Comparison of ENCODE assay signal across 20 mouse cellular contexts in the genomic region with DNA sequence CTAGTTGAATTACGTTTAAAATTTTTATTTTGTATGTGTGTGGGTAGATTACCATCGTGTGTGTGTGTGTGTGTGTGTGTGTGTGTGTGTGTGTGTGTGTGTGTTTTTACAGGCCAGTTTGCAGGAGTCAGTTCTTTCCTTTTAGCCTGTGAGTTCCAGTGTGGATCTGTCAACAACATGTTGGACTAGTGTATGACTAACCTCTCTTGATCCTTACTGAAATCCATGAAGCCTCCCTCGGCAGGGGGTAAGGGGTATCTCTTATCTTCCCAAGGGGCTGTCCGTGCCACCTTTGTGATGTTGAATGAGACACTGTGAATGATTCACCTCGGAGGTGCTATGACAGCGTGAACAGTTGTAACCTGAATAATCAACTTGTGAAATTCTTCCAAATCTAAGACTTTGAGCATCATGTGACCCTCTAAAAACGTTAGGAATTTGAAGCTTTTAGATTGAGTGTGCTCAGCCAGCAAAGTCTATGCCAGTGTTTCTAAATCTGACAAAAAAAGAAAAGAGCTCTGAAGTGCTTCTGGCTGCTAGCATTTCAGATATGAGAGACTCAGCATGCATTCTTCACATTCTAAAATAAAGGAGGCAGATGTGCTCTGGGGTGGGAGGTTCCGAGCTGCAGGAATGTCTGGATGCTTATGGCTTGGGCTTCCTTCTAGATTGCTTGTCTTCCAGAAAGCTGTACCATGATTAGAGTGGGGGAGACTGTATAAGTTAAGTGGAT. TPM values are rescaled to one million over a fixed set of nuclear protein-coding genes. Genes with fewer than 3 reads are reported as not detected.
A peak's percentile ranks its signal among the peaks of the same experiment; 100 is the strongest.
DNase-seq lines count a peak whose midpoint lies in the region; ATAC-seq and TF ChIP-seq lines count a peak whose summit lies in the region.
"Had no signal": no experiment of that assay in that cellular context is flagged by ENCODE, and none has a peak within 500 bp of the region (broad histone marks: within the 10 kb centered on the region; RNA-seq: fewer than 3 reads in every experiment).

No protein-coding gene starts in this region.

- ATAC-seq in heart, embryonic 14.5 days (ENCODE audit: insufficient number of reproducible peaks, insufficient read depth, low FRiP score, low read depth) = no peak
- peak; percentile 81 for ATAC-seq in lung, postnatal 0 days
- ATAC-seq in intestine, embryonic 15.5 days = peak; percentile 34; the same call in 1 of the 2 replicates
- no peak for ATAC-seq in hindbrain, embryonic 12.5 days (ENCODE audit: low FRiP score)
- ATAC-seq: CD4-positive, CD25-positive, alpha-beta regulatory T cell, adult 4 months had no signal

- no peak for TF ChIP-seq CTCF in lung, postnatal 0 days (IDR thresholded peaks at IDR 0.05)

- WGBS in heart, embryonic 14.5 days = 23% methylated on average over 8 of the region's 8 CpGs
- WGBS in lung, postnatal 0 days = 33% methylated on average over 8 of the region's 8 CpGs
- WGBS in intestine, embryonic 15.5 days = 46% methylated on average over 8 of the region's 8 CpGs
- WGBS in hindbrain, embryonic 12.5 days = 66% methylated on average over 8 of the region's 8 CpGs

- H3K36me3 ChIP-seq in heart, embryonic 14.5 days (ENCODE audit: control insufficient read depth, insufficient read depth, low read length) = no peaks in the 10 kb centered on the region
- H3K36me3 ChIP-seq in lung, postnatal 0 days (ENCODE audit: insufficient read depth, low read length) = no peaks in the 10 kb centered on the region
- no peaks in the 10 kb centered on the region for H3K36me3 ChIP-seq in intestine, embryonic 15.5 days
- H3K36me3 ChIP-seq in hindbrain, embryonic 12.5 days = no peaks in the 10 kb centered on the region
- H3K36me3 ChIP-seq: embryonic facial prominence, embryonic 12.5 days; forebrain, embryonic 12.5 days; liver, embryonic 13.5 days had no signal

- H3K4me2 ChIP-seq in heart, embryonic 14.5 days (ENCODE audit: low read length) = peak overlapping the region; percentile 31; the same call in 1 of the 2 replicates
- no peak overlapping the region for H3K4me2 ChIP-seq in lung, postnatal 0 days (replicated peaks; ENCODE audit: low read depth, low read length)
- H3K4me2 ChIP-seq in intestine, embryonic 15.5 days (replicated peaks) = no peak overlapping the region
- no peak overlapping the region for H3K4me2 ChIP-seq in hindbrain, embryonic 12.5 days (replicated peaks)
- H3K4me2 ChIP-seq: embryonic facial prominence, embryonic 12.5 days; forebrain, embryonic 12.5 days; hindbrain, embryonic 13.5 days; liver, embryonic 13.5 days had no signal

- TF ChIP-seq EP300 in lung, postnatal 0 days (IDR thresholded peaks at IDR 0.05) = peak; percentile 86

- no peak overlapping the region for H3K4me3 ChIP-seq in heart, embryonic 14.5 days (ENCODE audit: control insufficient read depth in 1 of 2, insufficient read depth in 1 of 2, low read depth in 1 of 2, low read length in 2 of 2)
- no peak overlapping the region for H3K4me3 ChIP-seq in lung, postnatal 0 days (ENCODE audit: low read depth, low read length)
- H3K4me3 ChIP-seq in intestine, embryonic 15.5 days (replicated peaks) = no peak overlapping the region
- H3K4me3 ChIP-seq in hindbrain, embryonic 12.5 days = no peak overlapping the region
- H3K4me3 ChIP-seq: embryonic facial prominence, embryonic 12.5 days; forebrain, embryonic 12.5 days; hindbrain, embryonic 13.5 days; liver, embryonic 13.5 days had no signal

- no peak for DNase-seq in heart, adult 8-10 months (ENCODE audit: low spot score)
- peak; percentile 67 for DNase-seq in lung, postnatal 0 days (ENCODE audit: low spot score)
- DNase-seq in lung, postnatal 14 days = no peak
- DNase-seq in R1 (ENCODE audit: low read depth, low spot score) = peak; percentile 78
- no peak for DNase-seq in retina, postnatal 1 day
- DNase-seq: kidney, adult 8-10 months; left cerebral cortex, postnatal 4 days; liver, embryonic 13.5 days; spleen, adult 18-20 months; thymus, postnatal 4 days had no signal

- H3K27me3 ChIP-seq in heart, embryonic 14.5 days (ENCODE audit: control insufficient read depth, insufficient read depth, low read length) = no peaks in the 10 kb centered on the region
- no peaks in the 10 kb centered on the region for H3K27me3 ChIP-seq in lung, postnatal 0 days (replicated peaks; ENCODE audit: insufficient read depth, low read length)
- no peaks in the 10 kb centered on the region for H3K27me3 ChIP-seq in intestine, embryonic 15.5 days (replicated peaks)
- H3K27me3 ChIP-seq in hindbrain, embryonic 12.5 days = no peaks in the 10 kb centered on the region
- H3K27me3 ChIP-seq: embryonic facial prominence, embryonic 12.5 days; forebrain, embryonic 12.5 days; hindbrain, embryonic 13.5 days; liver, embryonic 13.5 days; megakaryocyte, embryonic 14.5 days had no signal

- no peak overlapping the region for H3K9ac ChIP-seq in heart, embryonic 14.5 days (ENCODE audit: low read length)
- H3K9ac ChIP-seq in lung, postnatal 0 days (replicated peaks; ENCODE audit: low read depth) = no peak overlapping the region
- H3K9ac ChIP-seq in intestine, embryonic 15.5 days = no peak overlapping the region
- H3K9ac ChIP-seq in hindbrain, embryonic 12.5 days = no peak overlapping the region
- H3K9ac ChIP-seq: embryonic facial prominence, embryonic 12.5 days; forebrain, embryonic 12.5 days; hindbrain, embryonic 13.5 days; liver, embryonic 13.5 days had no signal

- peak overlapping the region; percentile 17 to 33; a peak in 1 of 4 replicates for H3K27ac ChIP-seq in heart, embryonic 14.5 days (replicated peaks in 1 of 2; ENCODE audit: control insufficient read depth in 1 of 2, insufficient read depth in 1 of 2, low read depth in 2 of 2, low read length in 2 of 2)
- H3K27ac ChIP-seq in lung, postnatal 0 days (ENCODE audit: low read length) = no peak overlapping the region
- H3K27ac ChIP-seq in intestine, embryonic 15.5 days = no peak overlapping the region
- H3K27ac ChIP-seq in hindbrain, embryonic 12.5 days = no peak overlapping the region
- H3K27ac ChIP-seq: embryonic facial prominence, embryonic 12.5 days; forebrain, embryonic 12.5 days; hindbrain, embryonic 13.5 days; liver, embryonic 13.5 days had no signal

- no peaks in the 10 kb centered on the region for H3K9me3 ChIP-seq in heart, embryonic 14.5 days (ENCODE audit: control insufficient read depth, low read length)
- H3K9me3 ChIP-seq in lung, postnatal 0 days (ENCODE audit: low read length) = no peaks in the 10 kb centered on the region
- H3K9me3 ChIP-seq in intestine, embryonic 15.5 days = no peaks in the 10 kb centered on the region
- no peaks in the 10 kb centered on the region for H3K9me3 ChIP-seq in hindbrain, embryonic 12.5 days (replicated peaks)
- H3K9me3 ChIP-seq: embryonic facial prominence, embryonic 12.5 days; forebrain, embryonic 12.5 days; hindbrain, embryonic 13.5 days; liver, embryonic 13.5 days; megakaryocyte, embryonic 14.5 days had no signal

- H3K4me1 ChIP-seq in heart, embryonic 14.5 days (ENCODE audit: control insufficient read depth in 2 of 2, insufficient read depth in 2 of 2, low read length in 2 of 2) = peaks cover 6 to 15% of the 10 kb centered on the region in 2 experiments
- no peaks in the 10 kb centered on the region; the same call in 1 of the 2 replicates for H3K4me1 ChIP-seq in lung, postnatal 0 days (ENCODE audit: insufficient read depth, low read depth, low read length)
- H3K4me1 ChIP-seq in intestine, embryonic 15.5 days (replicated peaks) = no peaks in the 10 kb centered on the region
- no peaks in the 10 kb centered on the region for H3K4me1 ChIP-seq in hindbrain, embryonic 12.5 days
- H3K4me1 ChIP-seq: embryonic facial prominence, embryonic 12.5 days; forebrain, embryonic 12.5 days; megakaryocyte, embryonic 14.5 days had no signal

RNA-seq across cellular contexts. Expression of gene Gm11985, which starts 58.9 kb away (rescaled TPM):
- not detected in 2 replicates for polyA plus RNA-seq in heart, embryonic 14.5 days (2014; fragmentation: Nextera tagmentation; extraction: Ambion mirVana)
- not detected for total RNA-seq in heart, adult 8-10 months (2022)
- not detected in 2 replicates for polyA plus RNA-seq in lung, postnatal 0 days (2015; fragmentation: Nextera tagmentation; extraction: Ambion mirVana)
- not detected in 2 replicates for polyA plus RNA-seq in intestine, embryonic 15.5 days (2015; fragmentation: Nextera tagmentation; extraction: Ambion mirVana)
- not detected in 2 replicates for polyA plus RNA-seq in hindbrain, embryonic 12.5 days (2016; fragmentation: Nextera tagmentation; extraction: Ambion mirVana)
- total RNA-seq: left cerebral cortex, postnatal 4 days had no signal
- polyA plus RNA-seq: CD4-positive, CD25-positive, alpha-beta regulatory T cell, adult 4 months; embryonic facial prominence, embryonic 12.5 days; forebrain, embryonic 12.5 days; gonadal fat pad, adult 2 months; hindbrain, embryonic 13.5 days; large intestine, adult 2 months; liver, embryonic 13.5 days had no signal

Comparison
In these comparisons a context has a peak if more than half of its experiments do, and no peak if none do; other contexts are left out.
1. DNase-seq: peak in lung, postnatal 0 days (single experiment) and R1 (single experiment); none in heart, adult 8-10 months (single experiment), lung, postnatal 14 days (single experiment) and retina, postnatal 1 day (single experiment).
2. ATAC-seq: peak in lung, postnatal 0 days (single experiment) and intestine, embryonic 15.5 days (single experiment); none in heart, embryonic 14.5 days (single experiment) and hindbrain, embryonic 12.5 days (single experiment).
3. H3K27ac ChIP-seq: peak in heart, embryonic 14.5 days (2 of 2); none in lung, postnatal 0 days (single experiment), intestine, embryonic 15.5 days (single experiment) and hindbrain, embryonic 12.5 days (single experiment).